8 mouse cellular contexts compared by ENCODE assay signal in the genomic region with DNA sequence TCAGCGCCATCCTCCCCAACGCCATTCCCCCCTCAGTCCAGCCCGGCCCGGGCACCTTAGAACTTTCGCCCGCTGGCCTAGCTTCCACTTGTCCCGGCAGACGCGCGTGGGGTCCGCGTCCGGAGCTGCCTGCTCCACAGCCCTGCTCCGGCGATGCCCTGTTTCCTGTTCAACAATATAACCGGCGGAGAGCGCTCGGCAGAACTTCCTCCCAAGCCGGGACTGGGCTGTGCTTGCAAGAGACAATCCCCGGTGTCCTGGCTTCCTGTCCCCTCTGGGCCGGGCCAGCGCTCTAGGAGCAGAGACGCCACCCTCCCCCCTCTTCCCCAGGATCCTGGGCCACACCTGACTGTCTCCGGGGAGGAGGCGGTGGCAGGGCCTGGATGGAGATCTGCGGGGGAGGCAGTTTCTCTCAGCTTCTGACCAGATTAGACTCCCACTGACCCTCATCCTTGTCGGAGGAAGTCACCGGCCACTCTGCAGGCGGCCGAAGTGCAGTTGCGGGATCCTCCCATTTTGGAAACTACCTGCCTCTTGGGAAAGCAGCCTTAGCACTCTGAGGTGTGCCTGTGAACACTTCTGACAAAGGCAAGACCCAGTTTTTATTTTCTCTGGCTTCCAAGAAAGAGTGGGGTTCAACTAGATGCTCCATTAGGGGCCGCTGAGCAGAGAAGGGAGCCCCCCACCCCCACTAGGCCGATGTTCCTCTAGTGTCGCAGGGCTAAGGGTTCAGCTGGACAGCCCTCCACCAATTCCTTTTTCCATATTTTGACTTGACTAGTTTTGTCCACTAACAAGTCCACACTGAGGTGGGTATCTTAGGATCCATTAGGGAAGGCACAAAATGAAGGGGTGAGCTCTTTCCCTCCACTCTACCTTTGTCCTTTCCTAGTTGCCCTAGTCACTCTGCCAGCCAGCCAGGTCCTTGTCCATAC. TPM values are rescaled to one million over a fixed set of nuclear protein-coding genes. Genes with fewer than 3 reads are reported as not detected.
A peak's percentile ranks its signal among the peaks of the same experiment; 100 is the strongest.
DNase-seq lines count a peak whose midpoint lies in the region; ATAC-seq and TF ChIP-seq lines count a peak whose summit lies in the region.

A gene (minus strand): TSS at position 479 of the 935 bp plus-strand sequence.

- no peaks in the 10 kb centered on the region for H3K79me2 ChIP-seq in heart, adult 2 months (replicated peaks; ENCODE audit: control insufficient read depth, insufficient read depth, low read length)

- H3K4me3 ChIP-seq in heart, adult 2 months: peak within 1 kb of the TSS; percentile 65
- H3K4me3 ChIP-seq in liver, embryonic 13.5 days (replicated peaks): peak within 1 kb of the TSS; percentile 54

- peak; percentile 39 for DNase-seq in right cerebral cortex, adult 18-20 months
- no peak for DNase-seq in right cerebral cortex, postnatal 25 days
- DNase-seq in embryo, embryonic 11 days: peak; percentile 67
- peak; percentile 86 to 90 for DNase-seq in heart, adult 2 months
- peak; percentile 80 for DNase-seq in kidney, adult 18-20 months
- DNase-seq in liver, embryonic 13.5 days: no peak
- DNase-seq in neural tube, embryonic 10.5 days (ENCODE audit: extremely low spot score, low spot score): peak; percentile 60
- peak; percentile 56 to 57 for DNase-seq in thymus, adult 18-20 months

- intact Hi-C loops in heart, adult 2 months (cut with DNase I): loop anchor here (1.0 kb wide), 2 partner anchors 8 to 19 kb away; no protein-coding TSS in a partner anchor

- TF ChIP-seq POLR2A in heart, adult 2 months (IDR thresholded peaks at IDR 0.05; ENCODE audit: insufficient read depth, low read depth, low read length): peak; percentile 75

- peak within 1 kb of the TSS; percentile 92 for H3K27ac ChIP-seq in heart, adult 2 months
- H3K27ac ChIP-seq in liver, embryonic 13.5 days: peak within 1 kb of the TSS; percentile 47

- ATAC-seq in liver, embryonic 13.5 days (ENCODE audit: low read depth): peak; percentile 14; the same call in 1 of the 2 replicates

- peaks cover 6% of the 10 kb centered on the region for H3K4me1 ChIP-seq in heart, adult 2 months (ENCODE audit: control insufficient read depth, insufficient read depth, low read length)
- peaks cover 42% of the 10 kb centered on the region for H3K4me1 ChIP-seq in liver, embryonic 13.5 days (replicated peaks)

- no peaks in the 10 kb centered on the region for H3K27me3 ChIP-seq in heart, adult 2 months (ENCODE audit: control insufficient read depth, insufficient read depth, low read length)
- peaks cover 67% of the 10 kb centered on the region for H3K27me3 ChIP-seq in liver, embryonic 13.5 days

- peak within 1 kb of the TSS; percentile 83 for H3K9ac ChIP-seq in heart, adult 2 months (ENCODE audit: low read depth, low read length)
- H3K9ac ChIP-seq in liver, embryonic 13.5 days: peak within 1 kb of the TSS; percentile 51

- TF ChIP-seq EP300 in heart, adult 2 months (IDR thresholded peaks at IDR 0.05; ENCODE audit: insufficient read depth, low read depth, low read length): peak; percentile 40; the same call in 1 of the 2 replicates

- WGBS in heart, adult 2 months: 4% methylated on average over 35 of the region's 35 CpGs
- 2% methylated on average over 35 of the region's 35 CpGs for WGBS in liver, embryonic 13.5 days (ENCODE audit: insufficient replicate concordance)

- peak within 1 kb of the TSS; percentile 75 for H3K4me2 ChIP-seq in liver, embryonic 13.5 days

- no peaks in the 10 kb centered on the region for H3K9me3 ChIP-seq in liver, embryonic 13.5 days (replicated peaks)

- no peak for TF ChIP-seq CTCF in heart, adult 2 months (IDR thresholded peaks at IDR 0.05)

- no peaks in the 10 kb centered on the region for H3K36me3 ChIP-seq in heart, adult 2 months (ENCODE audit: control insufficient read depth, insufficient read depth, low read length)
- H3K36me3 ChIP-seq in liver, embryonic 13.5 days: peaks cover 17% of the 10 kb centered on the region

RNA-seq across cellular contexts. Expression of the gene that starts here (rescaled TPM):
- total RNA-seq in heart, adult 2 months (2021): 10 to 100 TPM; 14.1 to 22.9 TPM
- polyA plus RNA-seq in heart, adult 2 months (2012; rRNA removed): 15.0 and 18.5 TPM in 2 replicates
- polyA plus RNA-seq in liver, embryonic 13.5 days (2015; fragmentation: Nextera tagmentation; extraction: Ambion mirVana): 1.6 and 1.8 TPM in 2 replicates

Comparison
In these comparisons a context has a peak if more than half of its experiments do, and no peak if none do; other contexts are left out.
1. DNase-seq: peak in right cerebral cortex, adult 18-20 months (single experiment), embryo, embryonic 11 days (single experiment), heart, adult 2 months (2 of 2), kidney, adult 18-20 months (single experiment), neural tube, embryonic 10.5 days (single experiment) and thymus, adult 18-20 months (2 of 2); none in right cerebral cortex, postnatal 25 days (single experiment) and liver, embryonic 13.5 days (single experiment).